Comparison of ENCODE assay signal across 9 mouse cellular contexts in genomic region chr8:103813954-103814591, GRCm38 (mm10).
DNase-seq lines count a peak whose midpoint lies in the region; ATAC-seq lines count a peak whose summit lies in the region.
"Had no signal": no experiment of that assay in that cellular context is flagged by ENCODE, and none has a peak within 500 bp of the region (broad histone marks: within the 10 kb centered on the region; RNA-seq: fewer than 3 reads in every experiment).

No protein-coding gene starts in this region.

- ATAC-seq in forebrain, embryonic 11.5 days (replicated peaks; ENCODE audit: low FRiP score), result peak; percentile 16; the same call in 1 of the 2 replicates
- ATAC-seq in midbrain, embryonic 11.5 days (ENCODE audit: low FRiP score), result no peak
- ATAC-seq in midbrain, embryonic 15.5 days (replicated peaks), result no peak
- peak; percentile 53 for ATAC-seq in kidney, embryonic 14.5 days (ENCODE audit: low FRiP score, low TSS enrichment)
- no peak for ATAC-seq in erythroid progenitor cell, adult 5-6 weeks (replicated peaks; ENCODE audit: low FRiP score, poor library complexity, severe bottlenecking)

- H3K4me2 ChIP-seq in forebrain, embryonic 11.5 days (ENCODE audit: low read depth, low read length, severe bottlenecking), result no peak overlapping the region
- no peak overlapping the region for H3K4me2 ChIP-seq in midbrain, embryonic 11.5 days
- no peak overlapping the region for H3K4me2 ChIP-seq in midbrain, embryonic 15.5 days
- no peak overlapping the region for H3K4me2 ChIP-seq in kidney, embryonic 14.5 days (replicated peaks; ENCODE audit: low read depth, low read length)
- H3K4me2 ChIP-seq: neural tube, embryonic 12.5 days had no signal

- no peak for DNase-seq in forebrain, embryonic 11.5 days (ENCODE audit: low spot score)
- no peak for DNase-seq in forebrain, embryonic 10.5 days (ENCODE audit: extremely low spot score, low spot score)
- peak; percentile 89 for DNase-seq in midbrain, embryonic 11.5 days (ENCODE audit: low spot score, missing footprints)
- DNase-seq in mesoderm, embryonic 11.5 days (ENCODE audit: low read depth, low spot score), result peak; percentile 25
- no peak for DNase-seq in cerebellum, adult 11-12 months

- H3K27me3 ChIP-seq in forebrain, embryonic 11.5 days (ENCODE audit: control insufficient read depth, insufficient read depth, low read length), result no peaks in the 10 kb centered on the region
- no peaks in the 10 kb centered on the region for H3K27me3 ChIP-seq in forebrain, embryonic 10.5 days (ENCODE audit: poor library complexity, severe bottlenecking)
- H3K27me3 ChIP-seq in midbrain, embryonic 11.5 days (ENCODE audit: control insufficient read depth, insufficient read depth, low read length), result no peaks in the 10 kb centered on the region
- H3K27me3 ChIP-seq in midbrain, embryonic 15.5 days (replicated peaks), result no peaks in the 10 kb centered on the region
- no peaks in the 10 kb centered on the region for H3K27me3 ChIP-seq in kidney, embryonic 14.5 days (ENCODE audit: control insufficient read depth, insufficient read depth, low read length)
- H3K27me3 ChIP-seq: neural tube, embryonic 12.5 days had no signal

- H3K4me1 ChIP-seq in forebrain, embryonic 11.5 days (replicated peaks; ENCODE audit: control insufficient read depth, insufficient read depth, low read length), result no peaks in the 10 kb centered on the region
- peaks cover 20% of the 10 kb centered on the region for H3K4me1 ChIP-seq in forebrain, embryonic 10.5 days
- H3K4me1 ChIP-seq in midbrain, embryonic 11.5 days (ENCODE audit: control insufficient read depth, insufficient read depth, low read length), result no peaks in the 10 kb centered on the region
- H3K4me1 ChIP-seq in midbrain, embryonic 15.5 days, result no peaks in the 10 kb centered on the region
- H3K4me1 ChIP-seq in kidney, embryonic 14.5 days (ENCODE audit: control insufficient read depth, insufficient read depth, low read length), result peaks cover 19% of the 10 kb centered on the region
- H3K4me1 ChIP-seq: neural tube, embryonic 12.5 days had no signal

- 52% methylated on average over 10 of the region's 10 CpGs for WGBS in forebrain, embryonic 11.5 days
- 69% methylated on average over 10 of the region's 10 CpGs for WGBS in forebrain, embryonic 10.5 days
- WGBS in midbrain, embryonic 11.5 days, result 68% methylated on average over 10 of the region's 10 CpGs
- 59% methylated on average over 10 of the region's 10 CpGs for WGBS in midbrain, embryonic 15.5 days
- 45% methylated on average over 10 of the region's 10 CpGs for WGBS in kidney, embryonic 14.5 days

- H3K36me3 ChIP-seq in forebrain, embryonic 11.5 days (ENCODE audit: control insufficient read depth, insufficient read depth, low read length), result no peaks in the 10 kb centered on the region
- no peaks in the 10 kb centered on the region for H3K36me3 ChIP-seq in forebrain, embryonic 10.5 days (replicated peaks)
- H3K36me3 ChIP-seq in midbrain, embryonic 11.5 days (ENCODE audit: control insufficient read depth, insufficient read depth, low read length), result no peaks in the 10 kb centered on the region
- H3K36me3 ChIP-seq in midbrain, embryonic 15.5 days (replicated peaks), result no peaks in the 10 kb centered on the region
- no peaks in the 10 kb centered on the region for H3K36me3 ChIP-seq in kidney, embryonic 14.5 days (ENCODE audit: control insufficient read depth, insufficient read depth, low read length)
- H3K36me3 ChIP-seq: neural tube, embryonic 12.5 days had no signal

- H3K9me3 ChIP-seq in forebrain, embryonic 11.5 days (ENCODE audit: control insufficient read depth, low read length), result no peaks in the 10 kb centered on the region
- H3K9me3 ChIP-seq in forebrain, embryonic 10.5 days, result no peaks in the 10 kb centered on the region
- no peaks in the 10 kb centered on the region for H3K9me3 ChIP-seq in midbrain, embryonic 11.5 days (ENCODE audit: control insufficient read depth, low read length)
- H3K9me3 ChIP-seq in midbrain, embryonic 15.5 days, result no peaks in the 10 kb centered on the region
- no peaks in the 10 kb centered on the region for H3K9me3 ChIP-seq in kidney, embryonic 14.5 days (ENCODE audit: control insufficient read depth, low read length)
- H3K9me3 ChIP-seq: neural tube, embryonic 12.5 days had no signal

- no peak overlapping the region for H3K27ac ChIP-seq in forebrain, embryonic 11.5 days (ENCODE audit: low read depth, low read length)
- no peak overlapping the region for H3K27ac ChIP-seq in forebrain, embryonic 10.5 days
- no peak overlapping the region for H3K27ac ChIP-seq in midbrain, embryonic 11.5 days (ENCODE audit: low read depth, low read length)
- no peak overlapping the region for H3K27ac ChIP-seq in midbrain, embryonic 15.5 days
- H3K27ac ChIP-seq in kidney, embryonic 14.5 days (ENCODE audit: low read depth, low read length), result peak overlapping the region; percentile 91
- H3K27ac ChIP-seq: neural tube, embryonic 12.5 days had no signal

- H3K9ac ChIP-seq in forebrain, embryonic 11.5 days (ENCODE audit: low read length), result no peak overlapping the region
- no peak overlapping the region for H3K9ac ChIP-seq in midbrain, embryonic 11.5 days (ENCODE audit: low read length)
- no peak overlapping the region for H3K9ac ChIP-seq in midbrain, embryonic 15.5 days
- H3K9ac ChIP-seq in kidney, embryonic 14.5 days (ENCODE audit: low read depth, low read length), result no peak overlapping the region
- H3K9ac ChIP-seq: neural tube, embryonic 12.5 days had no signal

- H3K4me3 ChIP-seq in forebrain, embryonic 11.5 days (ENCODE audit: low read depth, low read length), result no peak overlapping the region
- no peak overlapping the region for H3K4me3 ChIP-seq in forebrain, embryonic 10.5 days
- no peak overlapping the region for H3K4me3 ChIP-seq in midbrain, embryonic 11.5 days (ENCODE audit: low read depth, low read length)
- no peak overlapping the region for H3K4me3 ChIP-seq in midbrain, embryonic 15.5 days
- H3K4me3 ChIP-seq in kidney, embryonic 14.5 days (ENCODE audit: low read length), result no peak overlapping the region
- H3K4me3 ChIP-seq: neural tube, embryonic 12.5 days had no signal

Comparison
In these comparisons a context has a peak if more than half of its experiments do, and no peak if none do; other contexts are left out.
1. ATAC-seq: peak in forebrain, embryonic 11.5 days (single experiment) and kidney, embryonic 14.5 days (single experiment); none in midbrain, embryonic 11.5 days (single experiment), midbrain, embryonic 15.5 days (single experiment) and erythroid progenitor cell, adult 5-6 weeks (single experiment).
2. DNase-seq: peak in midbrain, embryonic 11.5 days (single experiment) and mesoderm, embryonic 11.5 days (single experiment); none in forebrain, embryonic 11.5 days (single experiment), forebrain, embryonic 10.5 days (single experiment) and cerebellum, adult 11-12 months (single experiment).